10 mouse cellular contexts compared by ENCODE assay signal in genomic region chr9:57723315-57723715, GRCm38 (mm10). TPM values are rescaled to one million over a fixed set of nuclear protein-coding genes. Genes with fewer than 3 reads are reported as not detected.
A peak's percentile ranks its signal among the peaks of the same experiment; 100 is the strongest.
DNase-seq lines count a peak whose midpoint lies in the region; ATAC-seq and TF ChIP-seq lines count a peak whose summit lies in the region.
"Had no signal": no experiment of that assay in that cellular context is flagged by ENCODE, and none has a peak within 500 bp of the region (broad histone marks: within the 10 kb centered on the region; RNA-seq: fewer than 3 reads in every experiment).

No protein-coding gene starts in this region.

- H3K27ac ChIP-seq in hindbrain, postnatal 0 days = peak overlapping the region; percentile 45; the same call in 1 of the 2 replicates
- H3K27ac ChIP-seq in hindbrain, embryonic 10.5 days = no peak overlapping the region
- peak overlapping the region; percentile 48 for H3K27ac ChIP-seq in lung, postnatal 0 days (ENCODE audit: low read length)

- 55% methylated on average over 5 of the region's 5 CpGs for WGBS in hindbrain, postnatal 0 days
- WGBS in hindbrain, embryonic 10.5 days = 81% methylated on average over 5 of the region's 5 CpGs
- WGBS in lung, postnatal 0 days = 29% methylated on average over 5 of the region's 5 CpGs

- no peak overlapping the region for H3K4me2 ChIP-seq in hindbrain, postnatal 0 days (ENCODE audit: low read depth, low read length)
- no peak overlapping the region for H3K4me2 ChIP-seq in lung, postnatal 0 days (replicated peaks; ENCODE audit: low read depth, low read length)

- H3K9me3 ChIP-seq in hindbrain, postnatal 0 days (ENCODE audit: low read length) = no peaks in the 10 kb centered on the region
- no peaks in the 10 kb centered on the region for H3K9me3 ChIP-seq in hindbrain, embryonic 10.5 days
- H3K9me3 ChIP-seq in lung, postnatal 0 days (ENCODE audit: low read length) = no peaks in the 10 kb centered on the region

- no peak overlapping the region for H3K4me3 ChIP-seq in hindbrain, postnatal 0 days (ENCODE audit: low read length)
- no peak overlapping the region for H3K4me3 ChIP-seq in hindbrain, embryonic 10.5 days
- H3K4me3 ChIP-seq in lung, postnatal 0 days (ENCODE audit: low read depth, low read length) = no peak overlapping the region

- peak; percentile 80; the same call in 1 of the 2 replicates for ATAC-seq in hindbrain, postnatal 0 days
- peak; percentile 84 for ATAC-seq in lung, postnatal 0 days

- no peak for TF ChIP-seq CTCF in hindbrain, postnatal 0 days (IDR thresholded peaks at IDR 0.05; ENCODE audit: low read depth)
- TF ChIP-seq CTCF in lung, postnatal 0 days (IDR thresholded peaks at IDR 0.05) = no peak

- H3K4me1 ChIP-seq in hindbrain, postnatal 0 days (ENCODE audit: insufficient read depth, low read length) = no peaks in the 10 kb centered on the region
- no peaks in the 10 kb centered on the region for H3K4me1 ChIP-seq in hindbrain, embryonic 10.5 days (replicated peaks)
- H3K4me1 ChIP-seq in lung, postnatal 0 days (ENCODE audit: insufficient read depth, low read depth, low read length) = peaks cover 14% of the 10 kb centered on the region; the same call in 1 of the 2 replicates

- H3K36me3 ChIP-seq in hindbrain, postnatal 0 days (ENCODE audit: insufficient read depth, low read length) = peaks cover 3% of the 10 kb centered on the region
- H3K36me3 ChIP-seq in hindbrain, embryonic 10.5 days = peaks cover 78% of the 10 kb centered on the region
- H3K36me3 ChIP-seq in lung, postnatal 0 days (ENCODE audit: insufficient read depth, low read length) = peaks cover 7% of the 10 kb centered on the region; the same call in 1 of the 2 replicates

- H3K9ac ChIP-seq in hindbrain, postnatal 0 days (replicated peaks; ENCODE audit: low read length) = no peak overlapping the region
- H3K9ac ChIP-seq in lung, postnatal 0 days (replicated peaks; ENCODE audit: low read depth) = no peak overlapping the region

- TF ChIP-seq EP300 in lung, postnatal 0 days (IDR thresholded peaks at IDR 0.05) = peak; percentile 96

- H3K27me3 ChIP-seq in hindbrain, postnatal 0 days (ENCODE audit: insufficient read depth, low read length) = no peaks in the 10 kb centered on the region
- no peaks in the 10 kb centered on the region for H3K27me3 ChIP-seq in hindbrain, embryonic 10.5 days (ENCODE audit: insufficient read depth, poor library complexity, severe bottlenecking)
- no peaks in the 10 kb centered on the region for H3K27me3 ChIP-seq in lung, postnatal 0 days (replicated peaks; ENCODE audit: insufficient read depth, low read length)

- peak; percentile 78 for DNase-seq in hindbrain, postnatal 0 days (ENCODE audit: low spot score)
- no peak for DNase-seq in hindbrain, embryonic 10.5 days (ENCODE audit: low spot score)
- DNase-seq in adrenal gland, postnatal 25 days = peak; percentile 34
- DNase-seq in gastrocnemius, postnatal 10 days = peak; percentile 52
- peak; percentile 56 for DNase-seq in layer of hippocampus, adult 11-12 months (ENCODE audit: low spot score)
- DNase-seq in lung, postnatal 0 days (ENCODE audit: low spot score) = peak; percentile 78
- no peak for DNase-seq in spleen, adult 18-20 months
- DNase-seq in spleen, postnatal 14 days (ENCODE audit: low spot score in 2 of 2) = no peak

RNA-seq across cellular contexts. Expression of gene Edc3, which starts 15.0 kb away (rescaled TPM):
- 10.2 and 10.3 TPM in 2 replicates for total RNA-seq in hindbrain, postnatal 0 days (2014; rRNA removed)
- 23.2 and 25.4 TPM in 2 replicates for polyA plus RNA-seq in hindbrain, postnatal 0 days (2015; fragmentation: Nextera tagmentation; extraction: Ambion mirVana)
- polyA plus RNA-seq in hindbrain, embryonic 10.5 days (2016; fragmentation: Nextera tagmentation; extraction: Ambion mirVana) = 41.0 and 41.1 TPM in 2 replicates
- 10.5 and 11.2 TPM in 2 replicates for total RNA-seq in adrenal gland, postnatal 25 days (2021)
- total RNA-seq in gastrocnemius, postnatal 10 days (2021) = 1 to 10 TPM; 7.8 to 8.5 TPM
- 23.3 and 25.3 TPM in 2 replicates for polyA plus RNA-seq in lung, postnatal 0 days (2015; fragmentation: Nextera tagmentation; extraction: Ambion mirVana)

RNA-seq across cellular contexts. Expression of gene Cyp1a1, which starts 35.6 kb away (rescaled TPM):
- 0.05 and 0.07 TPM in 2 replicates for total RNA-seq in hindbrain, postnatal 0 days (2014; rRNA removed)
- polyA plus RNA-seq in hindbrain, postnatal 0 days (2015; fragmentation: Nextera tagmentation; extraction: Ambion mirVana) = 0.10 and 0.24 TPM in 2 replicates
- not detected in 2 replicates for polyA plus RNA-seq in hindbrain, embryonic 10.5 days (2016; fragmentation: Nextera tagmentation; extraction: Ambion mirVana)
- 0.12 and 0.57 TPM in 2 replicates for total RNA-seq in adrenal gland, postnatal 25 days (2021)
- under 1 TPM; 0.09 TPM for total RNA-seq in gastrocnemius, postnatal 10 days (2021)
- polyA plus RNA-seq in lung, postnatal 0 days (2015; fragmentation: Nextera tagmentation; extraction: Ambion mirVana) = 9.0 and 13.0 TPM in 2 replicates
- polyA plus RNA-seq: intestine, embryonic 14.5 days had no signal

RNA-seq across cellular contexts. Expression of gene Cyp1a2, which starts 39.8 kb away (rescaled TPM):
- not detected in 2 replicates for total RNA-seq in hindbrain, postnatal 0 days (2014; rRNA removed)
- polyA plus RNA-seq in hindbrain, postnatal 0 days (2015; fragmentation: Nextera tagmentation; extraction: Ambion mirVana) = not detected in 2 replicates
- not detected in 2 replicates for polyA plus RNA-seq in hindbrain, embryonic 10.5 days (2016; fragmentation: Nextera tagmentation; extraction: Ambion mirVana)
- 5.5 TPM in 1 of 2 replicates, not detected in the other for total RNA-seq in adrenal gland, postnatal 25 days (2021)
- total RNA-seq in gastrocnemius, postnatal 10 days (2021) = under 1 TPM in 1 of 2 experiments, not detected in 1; 0.14 TPM
- polyA plus RNA-seq in lung, postnatal 0 days (2015; fragmentation: Nextera tagmentation; extraction: Ambion mirVana) = 0.07 TPM in 1 of 2 replicates, not detected in the other
- total RNA-seq: MEL had no signal
- polyA plus RNA-seq: intestine, embryonic 14.5 days had no signal

RNA-seq across cellular contexts. Expression of gene Clk3, which starts 42.3 kb away (rescaled TPM):
- 76.3 and 83.7 TPM in 2 replicates for total RNA-seq in hindbrain, postnatal 0 days (2014; rRNA removed)
- polyA plus RNA-seq in hindbrain, postnatal 0 days (2015; fragmentation: Nextera tagmentation; extraction: Ambion mirVana) = 48.8 and 52.7 TPM in 2 replicates
- 90.7 and 105 TPM in 2 replicates for polyA plus RNA-seq in hindbrain, embryonic 10.5 days (2016; fragmentation: Nextera tagmentation; extraction: Ambion mirVana)
- 71.1 and 91.1 TPM in 2 replicates for total RNA-seq in adrenal gland, postnatal 25 days (2021)
- 10 to 100 TPM; 34.8 to 45.3 TPM for total RNA-seq in gastrocnemius, postnatal 10 days (2021)
- 65.1 and 65.5 TPM in 2 replicates for polyA plus RNA-seq in lung, postnatal 0 days (2015; fragmentation: Nextera tagmentation; extraction: Ambion mirVana)

Comparison
In these comparisons a context has a peak if more than half of its experiments do, and no peak if none do; other contexts are left out.
1. DNase-seq: peak in hindbrain, postnatal 0 days (single experiment), adrenal gland, postnatal 25 days (single experiment), gastrocnemius, postnatal 10 days (single experiment), layer of hippocampus, adult 11-12 months (single experiment) and lung, postnatal 0 days (single experiment); none in hindbrain, embryonic 10.5 days (single experiment), spleen, adult 18-20 months (0 of 2) and spleen, postnatal 14 days (0 of 2).